Mouse (Mus musculus) bone marrow, adult 2 months (tissue): ENCODE measurements around the gene Fndc11.

Experiments
- CTCF ChIP-seq: fragments of 200-500 bp; IDR thresholded peaks from 2 replicates; pipeline ENCODE4 v1.5.1; 2011; ENCODE audit warnings: low read length, control low read depth; ENCODE audit not compliant: control insufficient read depth, insufficient read depth
- POLR2A ChIP-seq: fragments of 200-500 bp; IDR thresholded peaks from 2 replicates; pipeline ENCODE4 v1.6.1; 2011; ENCODE audit warnings: low read depth, mild to moderate bottlenecking, control low read depth, low read length, borderline replicate concordance; ENCODE audit not compliant: control insufficient read depth

DNA sequence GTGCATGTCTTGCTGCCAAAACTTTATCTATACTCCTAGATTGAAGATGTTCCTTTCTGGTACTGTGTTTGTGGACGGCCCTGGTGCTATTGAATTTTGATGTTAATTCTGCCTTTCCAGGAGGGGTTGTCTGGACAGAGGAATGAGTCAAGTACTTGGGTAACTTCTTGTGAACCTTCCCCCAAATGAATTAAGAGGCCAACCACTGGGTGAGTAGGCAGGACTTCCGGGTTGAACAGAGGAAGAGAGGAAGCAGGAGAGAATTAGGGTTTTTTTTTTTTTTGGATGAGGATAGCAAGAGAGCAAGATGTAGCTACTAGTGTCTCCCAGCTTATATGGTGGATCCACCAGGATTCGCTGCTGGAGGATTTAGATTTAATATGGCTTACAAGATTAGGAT, 41.8 kb upstream of the Fndc11 start:
- TF ChIP-seq POLR2A (no peak), CTCF (no peak)
